Mouse (Mus musculus): Measurements from ENCODE around the gene Btbd9. TPM values are rescaled to one million over a fixed set of nuclear protein-coding genes. Genes with fewer than 3 reads are reported as not detected.

Btbd9 gene
- polyA plus RNA-seq, 1 experiment from 2014 or later, result 111 TPM

GRCm38 (mm10) chr17:30484446-30485066 lies 91.7 kb downstream of the Btbd9 start:
- H3K4me1 ChIP-seq, result peaks cover 2% of the 10 kb centered on the region; the same call in 1 of the 2 replicates
- no peak overlapping the region for H3K4me3 ChIP-seq
- no peaks in the 10 kb centered on the region for H3K9me3 ChIP-seq (replicated peaks)
- no peak overlapping the region for H3K4me2 ChIP-seq
- no peak for ATAC-seq
- no peak overlapping the region for H3K27ac ChIP-seq
- H3K36me3 ChIP-seq (ENCODE audit: poor library complexity, severe bottlenecking), result 0 out of 2 replicates have a peak, but pooled peaks cover 8% of the 10 kb centered on the region
- 100% methylated on average over 1 of the region's 1 CpGs for WGBS
- H3K27me3 ChIP-seq, result no peaks in the 10 kb centered on the region
- H3K9ac ChIP-seq, result no peak overlapping the region

- Histone ChIP-seq H3K9ac (no peak overlapping the region), H3K4me3 (no peak overlapping the region), H3K4me2 (no peak overlapping the region), H3K36me3 (ENCODE audit: poor library complexity, severe bottlenecking) (0 out of 2 replicates have a peak, but pooled peaks cover 8% of the 10 kb centered on the region), H3K27ac (no peak overlapping the region), H3K4me1 (peaks cover 8% of the 10 kb centered on the region; the same call in 1 of the 2 replicates), H3K9me3 (replicated peaks) (no peaks in the 10 kb centered on the region), H3K27me3 (no peaks in the 10 kb centered on the region)
- ATAC-seq, result no peak
- 94% methylated on average over 6 of the region's 6 CpGs for WGBS
Measured at GRCm38 (mm10) chr17:30481766-30482165, 94.5 kb downstream of the Btbd9 start.

GRCm38 (mm10) chr17:30481341-30481740 lies 94.9 kb downstream of the Btbd9 start:
- Histone ChIP-seq H3K27me3 (no peaks in the 10 kb centered on the region), H3K36me3 (ENCODE audit: poor library complexity, severe bottlenecking) (0 out of 2 replicates have a peak, but pooled peaks cover 8% of the 10 kb centered on the region), H3K9ac (no peak overlapping the region), H3K9me3 (replicated peaks) (no peaks in the 10 kb centered on the region), H3K4me3 (no peak overlapping the region), H3K4me2 (no peak overlapping the region), H3K4me1 (peaks cover 8% of the 10 kb centered on the region; the same call in 1 of the 2 replicates), H3K27ac (no peak overlapping the region)
- WGBS, result 96% methylated on average over 10 of the region's 10 CpGs
- ATAC-seq, result no peak

- Histone ChIP-seq H3K36me3 (ENCODE audit: poor library complexity, severe bottlenecking) (0 out of 2 replicates have a peak, but pooled peaks cover 8% of the 10 kb centered on the region), H3K4me3 (no peak overlapping the region), H3K27me3 (no peaks in the 10 kb centered on the region), H3K9me3 (replicated peaks) (no peaks in the 10 kb centered on the region), H3K4me1 (peaks cover 9% of the 10 kb centered on the region; the same call in 1 of the 2 replicates), H3K9ac (no peak overlapping the region), H3K27ac (no peak overlapping the region), H3K4me2 (no peak overlapping the region)
- WGBS, result 90% methylated on average over 8 of the region's 8 CpGs
- ATAC-seq, result no peak
Measured at GRCm38 (mm10) chr17:30480381-30480780, 95.9 kb downstream of the Btbd9 start.

- no peak overlapping the region for H3K9ac ChIP-seq
- 0 out of 2 replicates have a peak overlapping the region, but pooled peaks have one; percentile 4 for H3K27ac ChIP-seq
- no peak overlapping the region for H3K4me2 ChIP-seq
- WGBS, result 44% methylated on average over 9 of the region's 9 CpGs
- ATAC-seq, result no peak
- no peaks in the 10 kb centered on the region for H3K27me3 ChIP-seq
- H3K36me3 ChIP-seq (ENCODE audit: poor library complexity, severe bottlenecking), result no peaks in the 10 kb centered on the region
- H3K4me3 ChIP-seq, result no peak overlapping the region
- peaks cover 14% of the 10 kb centered on the region for H3K4me1 ChIP-seq
- no peaks in the 10 kb centered on the region for H3K9me3 ChIP-seq (replicated peaks)
Measured at GRCm38 (mm10) chr17:30478181-30478580, 98.1 kb downstream of the Btbd9 start.

DNA sequence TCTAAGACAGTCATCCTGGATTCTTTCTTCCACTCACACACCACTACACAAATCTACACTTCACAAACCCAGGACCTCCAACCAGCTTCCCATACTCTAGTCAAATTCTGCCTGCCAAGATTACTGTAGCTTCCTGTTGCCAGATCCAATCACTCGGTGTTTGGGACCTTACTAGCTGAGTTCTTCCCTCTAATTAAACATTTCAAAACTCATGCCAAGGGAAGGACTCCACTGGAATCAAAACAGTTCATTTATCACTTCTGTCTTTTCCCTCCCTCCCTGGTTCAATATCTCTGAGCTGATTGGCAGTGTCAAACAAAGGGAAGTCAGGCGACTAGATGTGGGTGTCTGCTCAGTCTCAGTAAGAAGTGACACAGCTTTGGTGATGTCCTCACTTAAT lies 101.7 kb downstream of the Btbd9 start:
- Histone ChIP-seq H3K9me3 (replicated peaks) (no peaks in the 10 kb centered on the region), H3K36me3 (ENCODE audit: poor library complexity, severe bottlenecking) (no peaks in the 10 kb centered on the region), H3K4me1 (peaks cover 36% of the 10 kb centered on the region), H3K27me3 (no peaks in the 10 kb centered on the region), H3K9ac (no peak overlapping the region), H3K27ac (peak overlapping the region; percentile 2; the same call in 1 of the 2 replicates), H3K4me2 (no peak overlapping the region), H3K4me3 (no peak overlapping the region)
- ATAC-seq, result no peak
- 50% methylated on average over 2 of the region's 2 CpGs for WGBS

GRCm38 (mm10) chr17:30472776-30473175 lies 103.5 kb downstream of the Btbd9 start:
- ATAC-seq, result no peak
- no peak overlapping the region for H3K4me2 ChIP-seq

DNA sequence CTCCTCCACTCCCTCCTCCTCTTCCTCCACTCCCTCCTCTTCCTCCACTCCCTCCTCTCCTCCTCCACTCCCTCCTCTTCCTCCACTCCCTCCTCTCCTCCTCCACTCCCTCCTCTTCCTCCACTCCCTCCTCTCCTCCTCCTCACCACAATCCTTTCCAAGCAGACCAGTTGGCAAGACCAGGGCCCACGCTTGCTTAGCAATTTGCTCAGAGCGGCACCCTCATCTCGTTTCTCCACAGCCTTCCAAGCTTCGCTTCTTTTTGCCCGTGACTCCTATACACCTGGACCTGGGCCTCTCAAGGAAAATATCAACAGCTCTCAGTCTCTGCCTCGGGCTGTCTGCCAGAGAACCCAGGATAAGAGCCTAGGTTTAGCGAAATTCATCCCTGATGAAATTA lies 104.8 kb downstream of the Btbd9 start:
- no peak overlapping the region for H3K4me3 ChIP-seq
- no peaks in the 10 kb centered on the region for H3K9me3 ChIP-seq (replicated peaks)
- peaks cover 58% of the 10 kb centered on the region for H3K4me1 ChIP-seq
- no peaks in the 10 kb centered on the region for H3K36me3 ChIP-seq (ENCODE audit: poor library complexity, severe bottlenecking)
- no peak overlapping the region for H3K4me2 ChIP-seq
- ATAC-seq, result no peak
- H3K9ac ChIP-seq, result no peak overlapping the region
- H3K27ac ChIP-seq, result no peak overlapping the region
- 73% methylated on average over 7 of the region's 7 CpGs for WGBS
- no peaks in the 10 kb centered on the region for H3K27me3 ChIP-seq

More at GRCm38 (mm10) chr17:30472776-30473175, 103.5 kb downstream of the Btbd9 start:
- Histone ChIP-seq H3K4me1 (peaks cover 48% of the 10 kb centered on the region), H3K27me3 (no peaks in the 10 kb centered on the region), H3K36me3 (ENCODE audit: poor library complexity, severe bottlenecking) (no peaks in the 10 kb centered on the region), H3K4me3 (no peak overlapping the region), H3K9ac (no peak overlapping the region), H3K9me3 (replicated peaks) (no peaks in the 10 kb centered on the region), H3K27ac (no peak overlapping the region)
- 74% methylated on average over 10 of the region's 10 CpGs for WGBS

GRCm38 (mm10) chr17:30470790-30471189 lies 105.5 kb downstream of the Btbd9 start:
- Histone ChIP-seq H3K4me3 (no peak overlapping the region), H3K4me1 (peaks cover 59% of the 10 kb centered on the region), H3K9ac (0 out of 2 replicates have a peak overlapping the region, but pooled peaks have one; percentile 5), H3K27ac (no peak overlapping the region; the same call in 1 of the 2 replicates), H3K36me3 (ENCODE audit: poor library complexity, severe bottlenecking) (no peaks in the 10 kb centered on the region), H3K4me2 (no peak overlapping the region), H3K27me3 (no peaks in the 10 kb centered on the region), H3K9me3 (replicated peaks) (no peaks in the 10 kb centered on the region)
- WGBS, result 66% methylated on average over 8 of the region's 8 CpGs
- ATAC-seq, result no peak

DNA sequence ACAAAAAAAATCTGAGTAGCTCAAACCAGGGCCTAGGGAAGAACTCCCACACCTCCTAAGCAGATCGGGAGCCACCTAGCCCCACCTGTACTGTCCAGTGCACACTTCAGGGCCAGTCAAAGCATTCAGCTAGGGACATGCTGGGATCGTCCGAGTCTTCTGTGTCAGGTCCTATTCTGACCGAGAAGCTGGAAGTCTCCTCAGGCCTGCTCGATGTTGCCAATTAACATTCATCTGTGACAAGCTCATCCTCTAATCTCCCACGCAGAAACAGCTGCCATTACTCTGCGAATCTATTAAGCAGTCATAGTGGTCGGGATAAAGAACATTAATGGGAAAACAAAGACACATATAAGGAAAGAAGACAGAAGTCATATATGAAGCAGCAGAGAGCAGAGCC lies 106.0 kb downstream of the Btbd9 start:
- Histone ChIP-seq H3K27ac (no peak overlapping the region; the same call in 1 of the 2 replicates), H3K9me3 (replicated peaks) (no peaks in the 10 kb centered on the region), H3K4me1 (peaks cover 58% of the 10 kb centered on the region), H3K4me2 (no peak overlapping the region), H3K27me3 (no peaks in the 10 kb centered on the region), H3K36me3 (ENCODE audit: poor library complexity, severe bottlenecking) (no peaks in the 10 kb centered on the region), H3K9ac (0 out of 2 replicates have a peak overlapping the region, but pooled peaks have one; percentile 5), H3K4me3 (no peak overlapping the region)
- ATAC-seq, result no peak
- WGBS, result 27% methylated on average over 8 of the region's 8 CpGs

GRCm38 (mm10) chr17:30469511-30470076 lies 106.7 kb downstream of the Btbd9 start:
- no peak overlapping the region for H3K4me3 ChIP-seq
- ATAC-seq, result no peak
- peaks cover 55% of the 10 kb centered on the region for H3K4me1 ChIP-seq
- H3K4me2 ChIP-seq, result no peak overlapping the region
- no peaks in the 10 kb centered on the region for H3K9me3 ChIP-seq (replicated peaks)
- H3K9ac ChIP-seq, result no peak overlapping the region
- H3K27ac ChIP-seq, result no peak overlapping the region
- no peaks in the 10 kb centered on the region for H3K27me3 ChIP-seq
- 69% methylated on average over 10 of the region's 10 CpGs for WGBS
- H3K36me3 ChIP-seq (ENCODE audit: poor library complexity, severe bottlenecking), result no peaks in the 10 kb centered on the region

- H3K4me1 ChIP-seq, result peaks cover 67% of the 10 kb centered on the region
- peak overlapping the region; percentile 12; the same call in 1 of the 2 replicates for H3K4me2 ChIP-seq
- ATAC-seq, result peak; percentile 61; the same call in 1 of the 2 replicates
Measured at GRCm38 (mm10) chr17:30468368-30468767, 107.9 kb downstream of the Btbd9 start.

More at GRCm38 (mm10) chr17:30468368-30468767, 107.9 kb downstream of the Btbd9 start:
- WGBS, result under 1% methylated on average over 4 of the region's 4 CpGs
- H3K9ac ChIP-seq, result peak overlapping the region; percentile 40; the same call in 1 of the 2 replicates
- no peak overlapping the region for H3K4me3 ChIP-seq
- H3K27ac ChIP-seq, result peak overlapping the region; percentile 68
- H3K27me3 ChIP-seq, result no peaks in the 10 kb centered on the region
- H3K9me3 ChIP-seq (replicated peaks), result no peaks in the 10 kb centered on the region
- no peaks in the 10 kb centered on the region for H3K36me3 ChIP-seq (ENCODE audit: poor library complexity, severe bottlenecking)

All from forebrain, embryonic 13.5 days (tissue).